Mouse (Mus musculus): Measurements from ENCODE around the gene Mob1a. TPM values are rescaled to one million over a fixed set of nuclear protein-coding genes. Genes with fewer than 3 reads are reported as not detected.

Gene Mob1a
- polyA plus RNA-seq, 1 experiment from 2014 or later, result 85.7 TPM

DNA sequence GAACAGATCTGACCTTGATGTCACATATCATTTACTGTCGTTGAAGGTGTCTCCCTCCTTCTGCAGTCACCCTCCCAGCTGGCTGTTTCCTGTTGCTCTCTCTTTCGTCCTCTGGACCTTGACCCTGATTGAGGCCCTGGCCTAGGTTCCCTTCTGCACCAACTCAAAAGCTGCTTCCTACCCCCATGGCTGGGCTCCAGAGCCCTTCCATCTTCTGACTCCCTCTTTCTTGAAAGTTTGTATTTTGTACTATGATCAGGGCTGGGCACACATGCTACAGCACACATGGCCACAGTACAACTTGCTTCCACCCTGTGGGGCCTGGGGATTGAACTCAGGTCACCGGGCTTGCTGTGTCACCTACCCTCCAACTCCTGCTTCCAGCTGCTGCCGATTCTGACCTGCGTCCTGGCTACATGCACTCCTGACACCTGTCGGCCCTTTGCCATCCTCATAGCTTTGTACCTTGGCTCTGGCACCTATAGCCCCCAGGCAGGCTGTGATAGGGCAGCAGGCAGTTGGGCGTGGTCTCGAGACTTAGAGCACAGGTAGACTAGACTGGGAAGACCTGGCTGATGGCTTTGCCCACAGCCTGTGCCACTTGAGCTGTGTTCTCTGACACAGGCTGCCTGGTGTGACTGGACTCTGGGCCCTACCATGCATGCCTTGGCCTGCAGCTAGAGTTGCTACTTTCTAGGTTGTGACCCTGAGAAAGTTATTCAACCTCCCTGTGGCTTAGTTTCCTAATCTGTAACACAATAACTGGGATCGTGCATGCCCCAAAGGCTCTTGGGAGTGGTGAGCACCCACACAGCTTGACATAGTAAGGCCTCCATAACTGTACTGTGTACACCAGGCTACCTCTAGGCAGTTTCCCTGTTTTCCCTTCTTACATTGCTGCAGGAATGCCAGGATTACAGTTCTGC lies 29.3 kb downstream of the Mob1a start:
- no peak overlapping the region for H3K4me2 ChIP-seq (ENCODE audit: low read depth, low read length)
- H3K4me3 ChIP-seq (ENCODE audit: low read depth, low read length), result no peak overlapping the region
- no peaks in the 10 kb centered on the region for H3K9me3 ChIP-seq (replicated peaks; ENCODE audit: control insufficient read depth, low read length)
- no peak overlapping the region for H3K9ac ChIP-seq (replicated peaks; ENCODE audit: low read length)
- peaks cover 3% of the 10 kb centered on the region for H3K36me3 ChIP-seq (replicated peaks; ENCODE audit: control insufficient read depth, insufficient read depth, low read depth, low read length)
- H3K4me1 ChIP-seq (ENCODE audit: control insufficient read depth, insufficient read depth, low read length), result peaks cover 2% of the 10 kb centered on the region; the same call in 1 of the 2 replicates
- no peak overlapping the region for H3K27ac ChIP-seq (replicated peaks; ENCODE audit: low read depth, low read length)
- no peak for DNase-seq (ENCODE audit: low spot score)
- WGBS, result 80% methylated on average over 9 of the region's 9 CpGs
- ATAC-seq (replicated peaks; ENCODE audit: insufficient number of reproducible peaks, low FRiP score, low TSS enrichment, low read depth), result no peak
- no peaks in the 10 kb centered on the region for H3K27me3 ChIP-seq (ENCODE audit: control insufficient read depth, insufficient read depth, low read length)

DNA sequence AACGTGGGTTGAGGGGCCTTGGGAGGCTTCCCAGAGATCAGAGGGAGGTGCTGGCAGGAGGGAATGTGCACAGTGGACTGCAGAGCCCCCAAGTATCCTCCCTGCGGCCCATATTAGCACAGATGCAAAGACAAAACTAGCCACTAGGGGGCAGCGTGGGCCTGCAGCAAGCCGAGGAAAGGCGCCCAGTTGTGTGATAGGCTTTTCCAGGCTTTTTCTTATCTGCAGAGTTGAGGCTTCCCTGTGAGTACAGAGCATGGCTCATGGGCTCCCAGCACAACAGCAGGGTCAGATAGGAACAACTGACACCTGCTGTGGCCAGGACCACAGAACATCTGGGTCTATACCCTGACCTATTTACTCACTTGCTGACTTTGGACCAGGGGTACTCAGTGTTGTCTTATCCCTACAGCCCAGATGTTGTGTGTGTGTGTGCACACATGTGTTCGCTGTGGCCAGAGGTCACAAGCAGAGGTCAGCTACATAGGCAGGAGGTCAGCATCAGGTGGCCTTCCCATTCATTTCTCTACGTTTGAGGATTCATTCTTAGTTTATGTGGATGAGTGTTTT lies 30.8 kb downstream of the Mob1a start:
- no peaks in the 10 kb centered on the region; the same call in 1 of the 2 replicates for H3K4me1 ChIP-seq (ENCODE audit: control insufficient read depth, insufficient read depth, low read length)
- H3K27me3 ChIP-seq (ENCODE audit: control insufficient read depth, insufficient read depth, low read length), result no peaks in the 10 kb centered on the region
- H3K9me3 ChIP-seq (replicated peaks; ENCODE audit: control insufficient read depth, low read length), result no peaks in the 10 kb centered on the region
- no peak overlapping the region for H3K9ac ChIP-seq (replicated peaks; ENCODE audit: low read length)
- H3K4me2 ChIP-seq (ENCODE audit: low read depth, low read length), result no peak overlapping the region
- DNase-seq (ENCODE audit: low spot score), result peak; percentile 85
- ATAC-seq (replicated peaks; ENCODE audit: insufficient number of reproducible peaks, low FRiP score, low TSS enrichment, low read depth), result peak; percentile 49
- 23% methylated on average over 7 of the region's 7 CpGs for WGBS
- no peak overlapping the region for H3K27ac ChIP-seq (replicated peaks; ENCODE audit: low read depth, low read length)
- H3K36me3 ChIP-seq (replicated peaks; ENCODE audit: control insufficient read depth, insufficient read depth, low read depth, low read length), result peaks cover 3% of the 10 kb centered on the region
- no peak overlapping the region for H3K4me3 ChIP-seq (ENCODE audit: low read depth, low read length)

DNA sequence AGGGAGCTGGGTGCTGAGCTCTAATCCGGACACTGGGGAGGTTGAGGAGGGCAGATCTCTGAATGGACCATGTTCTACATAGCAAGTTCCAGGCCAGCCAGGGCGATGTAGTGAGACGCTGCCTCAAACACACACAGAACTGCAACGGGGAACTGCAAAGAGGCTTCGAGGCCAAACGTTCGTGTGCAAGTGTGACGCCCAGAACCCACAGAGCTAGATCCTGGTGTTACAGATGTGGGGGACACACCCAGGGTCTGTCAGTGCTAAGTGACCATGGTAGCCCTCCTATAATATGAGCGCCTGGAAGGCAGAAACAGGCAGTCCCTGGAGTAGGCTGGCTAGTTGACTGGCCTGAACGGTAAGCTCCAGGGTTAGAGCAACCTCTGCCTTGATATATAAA lies 31.6 kb downstream of the Mob1a start:
- H3K27me3 ChIP-seq (ENCODE audit: control insufficient read depth, insufficient read depth, low read length), result no peaks in the 10 kb centered on the region
- ATAC-seq (replicated peaks; ENCODE audit: insufficient number of reproducible peaks, low FRiP score, low TSS enrichment, low read depth) (no peak), DNase-seq (ENCODE audit: low spot score) (no peak)
- H3K9me3 ChIP-seq (replicated peaks; ENCODE audit: control insufficient read depth, low read length), result no peaks in the 10 kb centered on the region
- no peak overlapping the region for H3K4me3 ChIP-seq (ENCODE audit: low read depth, low read length)
- no peak overlapping the region for H3K27ac ChIP-seq (replicated peaks; ENCODE audit: low read depth, low read length)
- peaks cover 3% of the 10 kb centered on the region for H3K36me3 ChIP-seq (replicated peaks; ENCODE audit: control insufficient read depth, insufficient read depth, low read depth, low read length)
- H3K4me1 ChIP-seq (ENCODE audit: control insufficient read depth, insufficient read depth, low read length), result no peaks in the 10 kb centered on the region; the same call in 1 of the 2 replicates
- H3K9ac ChIP-seq (replicated peaks; ENCODE audit: low read length), result no peak overlapping the region
- H3K4me2 ChIP-seq (ENCODE audit: low read depth, low read length), result no peak overlapping the region
- WGBS, result 93% methylated on average over 10 of the region's 10 CpGs

DNA sequence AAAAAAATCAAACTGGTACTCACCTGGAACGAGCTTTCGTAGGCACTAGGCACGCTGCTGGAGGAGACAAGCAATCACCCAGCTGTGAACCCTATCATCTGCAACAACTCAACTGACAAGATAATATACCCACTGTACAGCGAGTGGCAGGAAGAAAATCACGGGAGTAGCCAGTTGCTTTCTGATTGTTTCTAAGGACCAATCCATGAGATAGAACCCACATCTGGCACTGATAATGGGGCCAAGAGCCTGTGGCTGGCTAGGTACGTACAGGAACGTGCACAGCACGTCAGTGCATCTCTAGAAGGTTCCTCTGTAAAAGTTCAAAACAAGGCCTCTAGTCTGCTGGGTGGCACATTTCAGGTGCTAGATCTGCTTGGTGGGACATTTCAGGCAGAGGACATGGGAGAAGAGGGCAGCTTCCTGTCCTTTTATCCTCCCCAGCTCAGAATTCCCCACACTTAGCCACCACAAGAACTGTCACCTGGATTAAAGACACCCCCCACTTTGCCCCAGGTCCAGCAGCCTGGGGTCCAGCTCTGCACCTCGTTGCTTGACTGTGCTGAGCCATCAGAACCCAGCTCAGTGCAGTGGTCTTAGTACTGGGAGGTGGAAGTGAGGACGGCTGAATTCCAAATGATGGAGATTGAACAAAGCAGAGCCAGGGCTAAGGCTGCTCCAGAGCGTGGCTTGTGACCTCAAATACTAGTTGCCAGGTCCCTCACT lies 35.9 kb downstream of the Mob1a start:
- WGBS, result 73% methylated on average over 11 of the region's 11 CpGs

DNA sequence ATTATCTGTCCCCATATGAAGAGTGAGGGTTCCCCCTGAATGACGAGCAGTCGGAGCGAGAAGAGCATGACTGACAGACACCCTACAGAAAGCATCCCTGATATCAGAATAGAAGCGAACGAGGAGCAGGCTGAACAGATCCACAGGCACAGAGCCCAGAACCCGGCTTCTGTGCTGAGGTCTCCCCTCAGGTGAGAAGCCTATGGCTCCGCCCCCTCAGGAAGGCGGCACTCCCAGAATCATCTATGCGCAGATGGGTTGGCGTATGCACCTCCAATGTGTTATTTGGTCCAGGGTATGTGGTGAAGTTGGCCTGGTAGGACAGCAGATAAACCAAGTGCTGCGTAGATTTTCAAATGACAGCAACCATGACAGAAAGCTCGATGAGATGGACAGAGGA lies 37.3 kb downstream of the Mob1a start:
- no peaks in the 10 kb centered on the region for H3K27me3 ChIP-seq (ENCODE audit: control insufficient read depth, insufficient read depth, low read length)
- no peak overlapping the region for H3K4me3 ChIP-seq (ENCODE audit: low read depth, low read length)
- H3K36me3 ChIP-seq (replicated peaks; ENCODE audit: control insufficient read depth, insufficient read depth, low read depth, low read length), result peaks cover 6% of the 10 kb centered on the region
- no peaks in the 10 kb centered on the region for H3K9me3 ChIP-seq (replicated peaks; ENCODE audit: control insufficient read depth, low read length)
- no peak overlapping the region for H3K27ac ChIP-seq (replicated peaks; ENCODE audit: low read depth, low read length)
- DNase-seq (ENCODE audit: low spot score) (no peak), ATAC-seq (replicated peaks; ENCODE audit: insufficient number of reproducible peaks, low FRiP score, low TSS enrichment, low read depth) (no peak)
- H3K9ac ChIP-seq (replicated peaks; ENCODE audit: low read length), result no peak overlapping the region
- H3K4me2 ChIP-seq (ENCODE audit: low read depth, low read length), result no peak overlapping the region
- 91% methylated on average over 12 of the region's 12 CpGs for WGBS
- H3K4me1 ChIP-seq (ENCODE audit: control insufficient read depth, insufficient read depth, low read length), result no peaks in the 10 kb centered on the region

More for the DNA sequence above, 35.9 kb downstream of the Mob1a start:
- H3K9me3 ChIP-seq (replicated peaks; ENCODE audit: control insufficient read depth, low read length), result no peaks in the 10 kb centered on the region
- DNase-seq (ENCODE audit: low spot score) (peak; percentile 23), ATAC-seq (replicated peaks; ENCODE audit: insufficient number of reproducible peaks, low FRiP score, low TSS enrichment, low read depth) (no peak)
- H3K4me1 ChIP-seq (ENCODE audit: control insufficient read depth, insufficient read depth, low read length), result no peaks in the 10 kb centered on the region
- H3K4me3 ChIP-seq (ENCODE audit: low read depth, low read length), result no peak overlapping the region
- no peak overlapping the region for H3K27ac ChIP-seq (replicated peaks; ENCODE audit: low read depth, low read length)
- no peak overlapping the region for H3K9ac ChIP-seq (replicated peaks; ENCODE audit: low read length)
- H3K27me3 ChIP-seq (ENCODE audit: control insufficient read depth, insufficient read depth, low read length), result no peaks in the 10 kb centered on the region
- H3K36me3 ChIP-seq (replicated peaks; ENCODE audit: control insufficient read depth, insufficient read depth, low read depth, low read length), result peaks cover under 1% of the 10 kb centered on the region
- no peak overlapping the region for H3K4me2 ChIP-seq (ENCODE audit: low read depth, low read length)

DNA sequence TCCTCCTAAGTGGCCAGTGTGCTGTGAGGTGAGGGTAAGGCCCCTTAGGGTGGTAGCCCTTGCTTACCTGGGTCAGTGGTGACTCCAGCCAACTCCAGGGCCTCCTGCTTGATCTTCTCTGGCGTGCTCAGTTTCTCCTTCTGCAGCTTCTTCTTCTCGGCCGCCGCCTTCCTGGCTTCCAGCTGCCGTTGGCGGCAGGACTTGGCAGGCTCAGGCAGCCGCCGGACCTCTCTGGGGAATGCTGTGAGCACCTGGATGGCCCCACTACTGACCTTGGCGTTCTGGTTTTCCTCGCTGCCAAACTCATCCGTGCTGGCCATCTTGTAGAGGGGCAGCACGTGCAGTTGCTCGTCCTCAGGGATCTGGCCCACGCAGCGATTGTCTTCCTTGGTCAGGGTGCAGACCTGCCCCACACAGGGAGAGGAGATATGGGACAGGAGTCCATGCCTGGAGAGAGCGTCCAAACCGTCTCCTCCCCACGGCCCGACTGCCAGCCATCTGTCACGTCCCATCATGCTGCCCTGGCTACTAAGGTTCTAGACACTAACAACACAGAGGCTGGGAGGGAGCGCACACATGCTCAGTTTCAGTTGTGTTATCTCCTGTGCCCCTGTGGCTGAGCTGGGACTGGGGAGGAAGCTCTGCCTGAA lies 44.6 kb downstream of the Mob1a start:
- no peak overlapping the region for H3K9ac ChIP-seq (replicated peaks; ENCODE audit: low read length)
- WGBS, result 91% methylated on average over 21 of the region's 21 CpGs
- ATAC-seq (replicated peaks; ENCODE audit: insufficient number of reproducible peaks, low FRiP score, low TSS enrichment, low read depth) (no peak), DNase-seq (ENCODE audit: low spot score) (no peak)
- no peaks in the 10 kb centered on the region for H3K9me3 ChIP-seq (replicated peaks; ENCODE audit: control insufficient read depth, low read length)
- H3K36me3 ChIP-seq (replicated peaks; ENCODE audit: control insufficient read depth, insufficient read depth, low read depth, low read length), result peaks cover 27% of the 10 kb centered on the region
- H3K4me3 ChIP-seq (ENCODE audit: low read depth, low read length), result no peak overlapping the region
- no peaks in the 10 kb centered on the region for H3K4me1 ChIP-seq (ENCODE audit: control insufficient read depth, insufficient read depth, low read length)
- H3K27ac ChIP-seq (replicated peaks; ENCODE audit: low read depth, low read length), result no peak overlapping the region
- no peak overlapping the region for H3K4me2 ChIP-seq (ENCODE audit: low read depth, low read length)
- no peaks in the 10 kb centered on the region for H3K27me3 ChIP-seq (ENCODE audit: control insufficient read depth, insufficient read depth, low read length)

DNA sequence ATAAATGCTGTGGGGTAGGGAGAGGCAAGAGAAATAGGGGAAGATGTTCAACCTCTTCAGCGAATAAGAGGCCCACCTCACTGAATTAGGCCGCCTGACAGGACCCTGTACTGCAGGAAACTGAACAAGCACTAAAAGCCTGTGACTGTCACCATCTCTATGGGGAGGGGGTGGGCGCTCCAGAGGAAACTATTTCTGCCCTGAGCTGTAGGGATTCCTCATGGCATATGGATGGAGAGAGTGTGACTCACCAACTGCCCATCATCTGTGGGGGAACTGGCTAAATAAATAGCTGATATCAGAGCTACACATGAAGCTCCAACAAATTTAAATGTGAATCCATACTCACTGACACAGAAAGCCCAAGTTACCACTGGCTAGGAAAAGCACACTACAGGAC lies 45.5 kb downstream of the Mob1a start:
- no peak overlapping the region for H3K27ac ChIP-seq (replicated peaks; ENCODE audit: low read depth, low read length)
- 86% methylated on average over 3 of the region's 3 CpGs for WGBS
- H3K36me3 ChIP-seq (replicated peaks; ENCODE audit: control insufficient read depth, insufficient read depth, low read depth, low read length), result peaks cover 27% of the 10 kb centered on the region
- ATAC-seq (replicated peaks; ENCODE audit: insufficient number of reproducible peaks, low FRiP score, low TSS enrichment, low read depth) (no peak), DNase-seq (ENCODE audit: low spot score) (no peak)
- H3K4me1 ChIP-seq (ENCODE audit: control insufficient read depth, insufficient read depth, low read length), result no peaks in the 10 kb centered on the region
- H3K4me2 ChIP-seq (ENCODE audit: low read depth, low read length), result no peak overlapping the region
- H3K4me3 ChIP-seq (ENCODE audit: low read depth, low read length), result no peak overlapping the region
- H3K9ac ChIP-seq (replicated peaks; ENCODE audit: low read length), result no peak overlapping the region
- H3K27me3 ChIP-seq (ENCODE audit: control insufficient read depth, insufficient read depth, low read length), result no peaks in the 10 kb centered on the region
- H3K9me3 ChIP-seq (replicated peaks; ENCODE audit: control insufficient read depth, low read length), result no peaks in the 10 kb centered on the region
